Mouse (Mus musculus) erythroblast, embryonic 14.5 days (primary cell): ENCODE data around the gene Zswim3.

Experiments used
- GATA1 ChIP-seq: IDR thresholded peaks from 2 replicates; pipeline ENCODE4 v1.6.1; 2012; ENCODE audit warnings: low read length, inconsistent platforms, mixed read lengths
- TAL1 ChIP-seq: IDR thresholded peaks from 3 replicates; pipeline ENCODE4 v1.6.1; 2012; ENCODE audit warnings: low read length, inconsistent platforms, mixed read lengths

- TF ChIP-seq GATA1 = no peak
- no peak for TF ChIP-seq TAL1
Observed at GRCm38 (mm10) chr2:164783926-164784581, 20.8 kb upstream of the Zswim3 start.
